Mouse (Mus musculus) liver, postnatal 0 days (tissue): ENCODE data around the gene Sytl1.

Experiments
- CTCF ChIP-seq: sonication (generic); IDR thresholded peaks from 2 replicates; pipeline ENCODE4 v1.5.1; 2016; ENCODE audit warnings: antibody characterized with exemption, low read depth
- EP300 ChIP-seq: IDR thresholded peaks from 2 replicates; pipeline ENCODE4 v1.6.1; 2016; ENCODE audit warnings: antibody characterized with exemption, low read depth, mild to moderate bottlenecking

GRCm38 (mm10) chr4:133285299-133285698 lies 22.4 kb upstream of the Sytl1 start:
- TF ChIP-seq CTCF (no peak), EP300 (peak; percentile 59)
